Mouse (Mus musculus) left cerebral cortex, adult 2 months (tissue): ENCODE results near the gene Srsf7. TPM values are rescaled to one million over a fixed set of nuclear protein-coding genes. Genes with fewer than 3 reads are reported as not detected.
A peak's percentile ranks its signal among the peaks of the same experiment; 100 is the strongest.
"Not testable (repeated sequence)": the region's sequence is repeated elsewhere in the genome, so short reads cannot be mapped to it uniquely, and the experiment has no call there.

Experiments used
- DNase-seq, 2 experiments: peaks; one replicate each; pipeline ENCODE4 v3.0.0; 2021 to 2022; ENCODE audit warnings: low spot score in 2 of 2, mixed read lengths in 1 of 2; ENCODE audit errors: extremely low spot score in 1 of 2
- H3K27ac ChIP-seq: fragments of 200-600 bp; 2 replicates; pipeline ENCODE4 v1.8.1; 2022
- H3K4me3 ChIP-seq: fragments of 200-600 bp; 2 replicates; pipeline ENCODE4 v1.8.1; 2022
- CTCF ChIP-seq: fragments of 200-600 bp; IDR thresholded peaks from 2 replicates; pipeline ENCODE4 v1.8.1; 2022; ENCODE audit warnings: antibody characterized with exemption, mild to moderate bottlenecking, moderate library complexity
- intact Hi-C: fragments of 180-260 bp; cut with DNase I; formaldehyde crosslinking; loops from one replicate; pipeline ENCODE4 v1.15.1; 2025
- total RNA-seq, 2 experiments: library from RNA; stranded (reverse); gene quantifications; 2 replicates each; pipeline ENCODE4 v1.2.3; 2021

The Srsf7 gene
- total RNA-seq, 2 experiments from 2014 or later, result 103 to 115 TPM

DNA sequence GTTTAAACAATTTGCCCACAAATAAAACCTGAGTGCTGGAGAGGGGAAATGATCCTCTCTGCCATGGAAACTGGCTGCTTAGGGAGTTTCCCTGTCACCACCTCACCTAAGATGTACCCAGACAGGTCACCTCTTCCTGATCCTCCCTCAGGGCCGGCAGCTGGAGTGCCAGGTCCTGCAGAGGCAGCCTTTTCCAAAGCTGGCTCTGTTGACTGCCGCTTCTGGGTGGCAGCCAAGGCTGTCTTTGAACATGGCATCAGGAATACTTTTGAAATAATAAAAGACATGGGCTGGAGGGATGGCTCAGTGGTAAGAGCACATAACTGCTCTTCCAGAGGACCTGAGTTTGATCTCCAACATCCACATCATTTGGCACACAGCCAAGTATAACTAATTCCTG, 22.3 kb upstream of the Srsf7 start:
- Histone ChIP-seq H3K27ac (no peak overlapping the region), H3K4me3 (no peak overlapping the region)
- no peak for TF ChIP-seq CTCF
- no peak for DNase-seq
- intact Hi-C loops, result no loop called here

- DNase-seq, H3K27ac ChIP-seq, intact Hi-C loops: not testable (repeated sequence)
- peak overlapping the region; percentile 69 for H3K4me3 ChIP-seq
These were observed 18.0 kb upstream of the Srsf7 start for GRCm38 (mm10) chr17:80225142-80225541.

DNA sequence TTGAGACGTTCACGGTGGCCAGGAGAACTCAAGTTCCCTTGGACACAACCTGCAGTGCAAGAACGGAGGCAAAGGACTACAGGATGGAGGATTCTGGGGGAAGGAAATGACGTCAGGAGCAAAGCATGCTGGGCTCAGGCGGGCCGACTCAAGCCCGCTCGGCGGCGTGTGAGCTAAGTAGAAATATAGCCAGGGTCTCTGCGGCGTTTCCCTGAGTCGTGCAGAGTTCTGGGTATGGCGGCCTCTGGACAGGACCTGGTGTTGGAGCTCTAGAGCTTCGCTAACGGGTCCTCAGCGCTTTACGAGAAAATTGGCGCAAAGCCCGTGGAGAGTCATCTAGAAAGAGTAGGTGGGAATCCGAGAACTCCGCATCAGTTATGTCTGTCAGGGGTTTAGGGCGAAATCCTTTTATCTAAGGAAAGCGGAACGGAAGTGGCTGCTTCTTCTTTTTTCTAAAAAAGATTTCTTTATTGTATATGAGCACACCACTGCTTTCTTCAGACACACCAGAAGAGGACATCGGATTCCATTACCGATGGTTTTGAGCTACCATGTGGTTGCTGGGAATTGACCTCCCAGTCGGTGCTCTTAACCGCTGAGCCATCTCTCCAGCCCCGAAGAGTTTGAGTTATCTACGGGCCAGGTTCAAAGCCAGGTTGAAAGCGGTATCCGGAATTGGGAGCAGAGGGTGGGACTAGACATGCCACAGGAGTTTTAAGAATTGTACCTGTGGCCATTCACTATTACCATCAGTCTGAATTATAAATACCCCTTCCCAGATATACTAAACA, 17.4 kb upstream of the Srsf7 start, which contains the start of gene Gemin6:
Gemin6 (plus strand) TSS at position 116 of the 791 bp plus-strand sequence.
- DNase-seq, result peak; percentile 85 to 87
- H3K4me3 ChIP-seq, result peak within 1 kb of the TSS; percentile 69
- intact Hi-C loops, result no loop called here
- H3K27ac ChIP-seq, result peak within 1 kb of the TSS; percentile 79
- TF ChIP-seq CTCF, result no peak

DNA sequence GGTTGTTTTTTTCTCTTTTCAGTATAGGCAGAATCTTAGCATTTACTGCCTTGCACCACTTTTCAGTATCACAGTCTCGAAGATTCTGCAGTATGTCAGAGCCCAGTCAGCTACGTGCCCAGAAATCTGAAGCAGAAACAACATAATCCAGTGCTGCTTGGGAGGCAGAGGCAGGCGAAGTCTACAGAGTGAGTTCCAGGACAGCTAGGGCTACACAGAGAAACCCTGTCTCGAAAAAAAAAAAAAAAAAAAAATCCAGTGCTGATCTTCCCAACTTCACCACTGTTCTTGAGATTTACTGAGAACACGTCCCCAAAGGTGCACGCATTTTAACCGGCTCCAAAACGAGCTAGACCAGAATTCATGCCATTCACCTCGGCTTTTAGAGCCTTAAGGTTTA, 16.7 kb upstream of the Srsf7 start:
- Histone ChIP-seq H3K27ac (peak overlapping the region; percentile 79), H3K4me3 (peak overlapping the region; percentile 69)
- DNase-seq, result no peak
- no peak for TF ChIP-seq CTCF
- intact Hi-C loops, result no loop called here

- DNase-seq, result no peak
- TF ChIP-seq CTCF, result peak; percentile 11; the same call in 1 of the 2 replicates
- intact Hi-C loops, result no loop called here
- H3K27ac ChIP-seq, result no peak overlapping the region
- no peak overlapping the region for H3K4me3 ChIP-seq
These were observed 15.0 kb upstream of the Srsf7 start for GRCm38 (mm10) chr17:80221890-80222628.

- Histone ChIP-seq H3K27ac (no peak overlapping the region), H3K4me3 (no peak overlapping the region)
- DNase-seq, result no peak
- TF ChIP-seq CTCF, result no peak
- intact Hi-C loops, result no loop called here
These were observed 14.1 kb upstream of the Srsf7 start for GRCm38 (mm10) chr17:80221202-80221601.

GRCm38 (mm10) chr17:80220131-80220530, 13.0 kb upstream of the Srsf7 start:
- DNase-seq, result no peak
- Histone ChIP-seq H3K4me3 (no peak overlapping the region), H3K27ac (no peak overlapping the region)
- intact Hi-C loops, result no loop called here
- no peak for TF ChIP-seq CTCF

- H3K27ac ChIP-seq, intact Hi-C loops, DNase-seq, H3K4me3 ChIP-seq: not testable (repeated sequence)
These were observed 6.9 kb upstream of the Srsf7 start for GRCm38 (mm10) chr17:80213998-80214397.

DNA sequence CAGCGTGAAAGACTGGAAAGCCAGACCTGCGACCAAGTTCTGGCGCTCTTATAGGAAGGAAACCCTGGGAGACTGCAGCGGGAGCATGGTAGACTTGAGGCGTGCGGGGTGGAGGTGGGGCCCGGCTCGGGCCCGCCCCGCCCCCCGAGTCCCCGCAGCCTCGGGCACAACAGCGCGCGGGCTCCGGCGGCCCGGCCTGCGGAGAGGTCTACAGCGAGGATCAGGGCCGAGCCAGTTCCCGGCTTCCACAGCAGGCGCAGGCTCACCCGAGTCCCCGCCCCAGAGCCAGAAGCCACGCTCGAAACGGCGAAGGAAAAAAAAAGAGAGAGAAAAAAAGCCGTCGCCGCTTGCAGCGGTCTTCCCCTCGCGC, 821 bp downstream of the Srsf7 start:
- intact Hi-C loops, result loop anchor here (5.0 to 10.0 kb wide), 2 partner anchors 309 to 851 kb away; partner anchors contain the start of genes Atl2 and Cdc42ep3
- DNase-seq, result peak; percentile 41 to 50
- TF ChIP-seq CTCF, result no peak

GRCm38 (mm10) chr17:80205657-80206056, 1.4 kb downstream of the Srsf7 start:
- intact Hi-C loops, result loop anchor here (5.0 to 10.0 kb wide), 2 partner anchors 308 to 851 kb away; partner anchors contain the start of genes Atl2 and Cdc42ep3
- DNase-seq, result no peak
- H3K4me3 ChIP-seq, result peak overlapping the region; percentile 87
- no peak for TF ChIP-seq CTCF
- no peak overlapping the region; the same call in 1 of the 2 replicates for H3K27ac ChIP-seq

More for the DNA sequence above, 821 bp downstream of the Srsf7 start:
- Histone ChIP-seq H3K27ac (peak overlapping the region; percentile 99), H3K4me3 (peak overlapping the region; percentile 87)

DNA sequence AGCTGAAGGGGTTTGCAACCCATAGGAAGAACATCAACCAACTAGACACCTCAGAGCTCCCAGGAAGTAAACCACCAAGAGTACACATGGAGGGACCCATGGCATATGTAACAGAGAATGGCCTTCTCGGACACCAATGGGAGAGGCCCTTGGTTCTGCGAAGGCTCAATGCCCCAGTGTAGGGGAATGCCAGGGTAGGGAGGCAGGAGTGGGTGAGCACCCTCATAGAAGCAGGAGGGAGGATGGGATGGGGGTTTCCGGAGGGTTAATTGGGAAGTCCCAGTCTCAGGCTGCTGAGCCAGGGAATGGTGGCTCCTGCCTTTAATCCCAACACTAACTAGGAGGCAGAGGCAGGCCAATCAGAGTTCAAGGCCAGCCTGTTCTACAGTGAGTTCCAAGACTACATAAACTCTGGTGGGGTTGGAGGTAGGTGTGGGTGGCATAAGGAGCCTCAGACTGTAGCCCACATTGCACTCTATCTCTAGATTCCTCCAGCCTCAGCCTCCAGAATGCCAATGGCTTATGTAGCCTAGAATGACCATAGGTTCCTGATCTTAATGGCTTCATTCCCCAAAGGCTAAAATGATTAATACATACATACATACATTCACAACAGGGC, 7.8 kb downstream of the Srsf7 start:
- no peak overlapping the region for H3K27ac ChIP-seq
- intact Hi-C loops, result loop anchor here (10.0 kb wide), 1 partner anchor 534 kb away; no protein-coding TSS in a partner anchor
- no peak for DNase-seq
- no peak overlapping the region for H3K4me3 ChIP-seq
- no peak for TF ChIP-seq CTCF

DNA sequence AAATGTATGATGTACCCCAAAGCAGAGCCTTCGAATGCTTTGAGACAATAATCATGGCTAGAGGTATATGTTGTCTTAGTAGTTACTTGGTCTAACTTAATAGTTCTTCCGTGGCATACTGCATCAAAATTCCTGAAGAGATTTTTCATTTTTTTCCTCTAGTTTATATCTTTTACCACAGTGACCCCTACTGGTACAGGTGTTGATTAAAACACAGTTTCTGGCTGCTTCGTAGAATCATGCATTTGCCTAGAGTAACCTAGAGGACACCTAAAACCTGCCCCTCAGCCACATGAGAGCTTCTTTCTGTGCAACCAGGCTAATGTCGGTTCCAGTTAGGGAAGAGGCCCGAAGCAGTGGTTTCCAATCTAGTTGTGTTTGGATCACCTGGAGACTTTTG, 14.0 kb downstream of the Srsf7 start:
- Histone ChIP-seq H3K4me3 (no peak overlapping the region), H3K27ac (no peak overlapping the region)
- TF ChIP-seq CTCF, result peak; percentile 69
- intact Hi-C loops, result loop anchor here (10.0 kb wide), 1 partner anchor 528 kb away; no protein-coding TSS in a partner anchor
- DNase-seq, result no peak
